Comparison of ENCODE assay signal across 29 mouse cellular contexts in genomic region chr7:58451981-58452380, GRCm38 (mm10).
DNase-seq lines count a peak whose midpoint lies in the region; ATAC-seq and TF ChIP-seq lines count a peak whose summit lies in the region.
"Had no signal": no experiment of that assay in that cellular context is flagged by ENCODE, and none has a peak within 500 bp of the region (broad histone marks: within the 10 kb centered on the region; RNA-seq: fewer than 3 reads in every experiment).

No protein-coding gene starts in this region.

- no peak for TF ChIP-seq POLR2A in spleen, adult 2 months (IDR thresholded peaks at IDR 0.05; ENCODE audit: low read depth, low read length)

- H3K9ac ChIP-seq in heart, embryonic 12.5 days, result no peak overlapping the region
- no peak overlapping the region for H3K9ac ChIP-seq in hindbrain, embryonic 11.5 days (ENCODE audit: low read depth, low read length)
- H3K9ac ChIP-seq: forebrain, embryonic 13.5 days; heart, embryonic 15.5 days; hindbrain, embryonic 14.5 days; kidney, embryonic 15.5 days; limb, embryonic 12.5 days; liver, embryonic 12.5 days; liver, postnatal 0 days; neural tube, embryonic 12.5 days had no signal

- no peak overlapping the region for H3K4me2 ChIP-seq in heart, embryonic 12.5 days
- no peak overlapping the region for H3K4me2 ChIP-seq in hindbrain, embryonic 11.5 days (replicated peaks; ENCODE audit: low read depth, low read length)
- H3K4me2 ChIP-seq: forebrain, embryonic 13.5 days; heart, embryonic 15.5 days; hindbrain, embryonic 14.5 days; kidney, embryonic 15.5 days; limb, embryonic 12.5 days; liver, embryonic 12.5 days; neural tube, embryonic 12.5 days had no signal

- no peaks in the 10 kb centered on the region for H3K4me1 ChIP-seq in spleen, adult 2 months (ENCODE audit: control insufficient read depth, insufficient read depth, insufficient read length)
- H3K4me1 ChIP-seq in heart, embryonic 12.5 days (replicated peaks), result no peaks in the 10 kb centered on the region
- H3K4me1 ChIP-seq in hindbrain, embryonic 11.5 days (replicated peaks; ENCODE audit: control insufficient read depth, insufficient read depth, low read length), result no peaks in the 10 kb centered on the region
- H3K4me1 ChIP-seq: forebrain, embryonic 13.5 days; heart, embryonic 15.5 days; kidney, embryonic 15.5 days; limb, embryonic 12.5 days; liver, embryonic 12.5 days; neural tube, embryonic 12.5 days had no signal

- H3K4me3 ChIP-seq in spleen, adult 2 months (ENCODE audit: extremely low read depth, insufficient read depth, insufficient read length), result no peak overlapping the region
- no peak overlapping the region for H3K4me3 ChIP-seq in heart, embryonic 12.5 days
- no peak overlapping the region for H3K4me3 ChIP-seq in hindbrain, embryonic 11.5 days (ENCODE audit: low read depth, low read length)
- H3K4me3 ChIP-seq: forebrain, embryonic 13.5 days; heart, embryonic 15.5 days; kidney, embryonic 15.5 days; left cerebral cortex, adult 2 months; limb, embryonic 12.5 days; liver, embryonic 12.5 days; neural tube, embryonic 12.5 days had no signal

- TF ChIP-seq CTCF in spleen, adult 2 months (IDR thresholded peaks at IDR 0.05; ENCODE audit: extremely low read depth, insufficient read depth, insufficient read length, insufficient replicate concordance), result no peak

- 52% methylated on average over 1 of the region's 1 CpGs for WGBS in spleen, adult 2 months
- 50% methylated on average over 1 of the region's 1 CpGs for WGBS in heart, embryonic 12.5 days
- 80% methylated on average over 1 of the region's 1 CpGs for whole genome bisulfite sequencing in hindbrain, embryonic 11.5 days

- peak overlapping the region; percentile 41; the same call in 1 of the 2 replicates for H3K27ac ChIP-seq in spleen, adult 2 months (ENCODE audit: insufficient read depth, low read length)
- H3K27ac ChIP-seq in heart, embryonic 12.5 days (ENCODE audit: poor library complexity, severe bottlenecking), result no peak overlapping the region
- H3K27ac ChIP-seq in hindbrain, embryonic 11.5 days (ENCODE audit: low read depth, low read length), result no peak overlapping the region
- H3K27ac ChIP-seq: forebrain, embryonic 13.5 days; heart, embryonic 15.5 days; hindbrain, embryonic 14.5 days; kidney, embryonic 15.5 days; left cerebral cortex, adult 2 months; limb, embryonic 12.5 days; liver, embryonic 12.5 days; macrophage; neural tube, embryonic 12.5 days; stomach, postnatal 0 days had no signal

- ATAC-seq in activated CD4-positive, CD25-positive, alpha-beta regulatory T cell, adult 4 months, result peak; percentile 68
- ATAC-seq in heart, embryonic 12.5 days (ENCODE audit: insufficient number of reproducible peaks, low FRiP score), result no peak
- no peak for ATAC-seq in hindbrain, embryonic 11.5 days (ENCODE audit: low FRiP score)
- ATAC-seq: forebrain, embryonic 13.5 days; liver, embryonic 12.5 days; liver, postnatal 0 days; lung, postnatal 0 days had no signal

- no peaks in the 10 kb centered on the region for H3K27me3 ChIP-seq in spleen, adult 2 months (ENCODE audit: control insufficient read depth, insufficient read depth, low read length)
- no peaks in the 10 kb centered on the region for H3K27me3 ChIP-seq in heart, embryonic 12.5 days (replicated peaks)
- no peaks in the 10 kb centered on the region for H3K27me3 ChIP-seq in hindbrain, embryonic 11.5 days (ENCODE audit: control insufficient read depth, insufficient read depth, low read length)
- H3K27me3 ChIP-seq: forebrain, embryonic 13.5 days; heart, embryonic 15.5 days; kidney, embryonic 15.5 days; limb, embryonic 12.5 days; liver, embryonic 12.5 days; neural tube, embryonic 12.5 days had no signal

- H3K9me3 ChIP-seq in heart, embryonic 12.5 days (replicated peaks), result no peaks in the 10 kb centered on the region
- no peaks in the 10 kb centered on the region for H3K9me3 ChIP-seq in hindbrain, embryonic 11.5 days (ENCODE audit: control insufficient read depth, low read length)
- H3K9me3 ChIP-seq: forebrain, embryonic 13.5 days; G1E; heart, embryonic 15.5 days; kidney, embryonic 15.5 days; limb, embryonic 12.5 days; liver, embryonic 12.5 days; neural tube, embryonic 12.5 days had no signal

- no peaks in the 10 kb centered on the region for H3K36me3 ChIP-seq in spleen, adult 2 months (ENCODE audit: control insufficient read depth, insufficient read depth, low read length)
- H3K36me3 ChIP-seq in heart, embryonic 12.5 days, result no peaks in the 10 kb centered on the region
- no peaks in the 10 kb centered on the region for H3K36me3 ChIP-seq in hindbrain, embryonic 11.5 days (ENCODE audit: control insufficient read depth, insufficient read depth, low read length)
- H3K36me3 ChIP-seq: G1E; heart, embryonic 15.5 days; kidney, embryonic 15.5 days; limb, embryonic 12.5 days; liver, embryonic 12.5 days; neural tube, embryonic 12.5 days had no signal

- peak in 1 of 2 experiments; percentile 22 for DNase-seq in spleen, adult 2 months (ENCODE audit: low read depth in 1 of 2, low spot score in 2 of 2)
- no peak for DNase-seq in spleen, postnatal 10 days (ENCODE audit: low spot score in 2 of 2)
- DNase-seq in CD4-positive, CD25-positive, alpha-beta regulatory T cell, adult 2 months (ENCODE audit: low read depth, low spot score), result peak; percentile 59
- DNase-seq in naive thymus-derived CD4-positive, alpha-beta T cell, adult 2 months (ENCODE audit: low read depth), result peak; percentile 75
- no peak for DNase-seq in layer of hippocampus, postnatal 25 days (ENCODE audit: extremely low spot score in 1 of 2, low spot score in 1 of 2)
- no peak for DNase-seq in hindbrain, embryonic 11.5 days (ENCODE audit: low spot score)
- DNase-seq: adrenal gland, postnatal 25 days; cerebellum, adult 2 months; cerebellum, postnatal 36 days; gastrocnemius, postnatal 14 days; kidney, adult 18-20 months; kidney, postnatal 25 days; liver, postnatal 0 days; midbrain, embryonic 14.5 days; thymus, adult 18-20 months had no signal

Comparison
In these comparisons a context has a peak if more than half of its experiments do, and no peak if none do; other contexts are left out.
1. DNase-seq: peak in CD4-positive, CD25-positive, alpha-beta regulatory T cell, adult 2 months (single experiment) and naive thymus-derived CD4-positive, alpha-beta T cell, adult 2 months (single experiment); none in spleen, postnatal 10 days (0 of 2), layer of hippocampus, postnatal 25 days (0 of 2) and hindbrain, embryonic 11.5 days (single experiment).